Mouse (Mus musculus) cerebellum, adult (tissue): Measurements from ENCODE around the gene Iqgap1.
"Not testable (repeated sequence)": the region's sequence is repeated elsewhere in the genome, so short reads cannot be mapped to it uniquely, and the experiment has no call there.

Source experiments
- ATAC-seq: cut with Nextera tagmentation; 2 replicates; pipeline ENCODE4 v1.9.2; 2017; ENCODE audit warnings: mild to moderate bottlenecking, moderate library complexity, mixed read lengths; ENCODE audit not compliant: insufficient number of reproducible peaks, low FRiP score, low TSS enrichment

Iqgap1 gene

DNA sequence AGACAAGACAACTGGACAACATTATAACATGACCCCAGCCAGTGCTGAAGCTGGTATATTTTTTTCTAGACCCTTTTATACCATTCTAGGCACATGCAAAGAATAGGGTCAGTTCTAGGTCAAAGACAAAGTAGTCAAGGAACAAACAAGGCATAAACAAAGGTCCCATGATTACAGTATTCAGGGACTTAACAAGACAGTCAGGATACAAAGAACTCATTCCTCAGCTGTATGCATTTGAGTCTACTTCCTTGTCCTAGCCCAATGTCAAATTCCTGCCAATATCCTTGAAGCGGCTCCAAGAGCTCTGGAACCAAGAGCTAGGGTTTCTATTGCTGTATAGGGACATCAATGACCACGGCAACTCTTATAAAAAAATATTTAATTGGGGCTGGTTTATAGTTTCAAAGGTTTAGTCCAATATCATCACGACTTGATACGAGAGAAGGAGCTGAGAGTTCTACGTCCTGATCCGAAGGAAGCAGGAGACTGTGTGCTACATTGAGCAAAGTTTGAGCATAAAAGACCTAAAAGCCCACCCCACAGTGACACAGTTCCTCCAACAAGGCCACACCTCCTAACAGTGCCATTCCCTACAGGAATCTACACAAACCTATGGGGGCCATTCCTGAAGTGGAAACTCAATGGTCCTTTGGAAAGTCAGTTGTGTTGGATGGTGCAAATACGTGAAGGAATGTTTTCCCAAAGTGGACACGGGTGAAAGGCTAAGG lies 18.3 kb upstream of the Iqgap1 start:
- ATAC-seq = no peak

DNA sequence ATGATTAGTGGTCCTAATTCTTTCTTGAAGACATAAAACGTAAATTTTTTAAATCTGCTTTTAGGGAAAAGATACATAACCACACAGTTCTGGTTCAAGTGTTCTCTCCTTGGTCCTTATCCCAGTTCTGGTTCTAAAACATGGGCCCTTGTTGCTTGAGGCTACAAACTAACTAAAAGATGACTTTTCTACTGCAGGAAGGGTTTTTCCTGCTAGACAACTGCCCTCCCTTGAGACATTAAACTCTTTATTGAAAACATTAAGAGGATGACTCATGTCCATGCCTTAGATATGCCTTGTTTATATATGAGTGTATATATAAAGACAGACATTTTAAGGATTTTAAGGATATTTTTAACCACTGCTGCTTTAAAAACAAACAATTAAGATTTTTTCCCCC lies 17.4 kb upstream of the Iqgap1 start:
- no peak for ATAC-seq

DNA sequence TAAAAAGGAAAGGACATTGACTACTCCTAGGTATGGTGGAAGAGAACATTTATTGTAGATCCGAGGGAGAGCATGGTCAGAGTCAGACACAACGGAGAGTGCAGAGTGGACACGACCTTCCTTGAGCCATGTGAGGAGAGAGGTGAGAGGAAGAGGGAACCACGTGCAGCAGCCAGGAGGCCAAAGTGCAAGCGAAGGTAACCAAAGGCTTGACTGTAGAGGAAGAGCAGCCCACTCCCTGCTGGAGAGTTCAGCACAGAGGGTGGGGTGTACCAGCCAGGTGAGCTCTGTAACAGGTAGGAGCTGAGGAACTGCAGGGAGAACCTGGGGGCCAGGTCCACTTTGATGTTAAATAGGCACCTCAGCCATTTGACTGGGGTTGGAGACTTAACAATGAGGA lies 16.4 kb upstream of the Iqgap1 start:
- ATAC-seq = no peak

DNA sequence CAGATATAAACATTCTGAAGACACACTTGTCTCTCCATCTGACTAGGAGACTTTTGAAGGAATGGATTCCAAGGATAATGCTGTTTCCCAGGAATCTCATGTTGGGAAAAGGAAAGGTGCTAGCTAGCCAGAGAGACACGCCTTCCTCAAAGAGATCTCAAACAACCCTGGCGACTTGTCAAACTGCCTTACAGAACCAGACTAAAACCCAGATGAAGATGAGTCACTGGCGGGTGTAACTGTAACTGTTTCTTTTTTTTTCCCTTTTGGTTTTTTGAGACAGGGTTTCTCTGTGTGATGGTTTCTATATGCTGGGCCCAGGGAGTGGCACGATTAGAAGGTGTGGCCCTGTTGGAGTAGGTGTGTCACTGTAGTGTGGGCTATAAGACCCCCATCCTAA lies 15.2 kb upstream of the Iqgap1 start:
- ATAC-seq = no peak

DNA sequence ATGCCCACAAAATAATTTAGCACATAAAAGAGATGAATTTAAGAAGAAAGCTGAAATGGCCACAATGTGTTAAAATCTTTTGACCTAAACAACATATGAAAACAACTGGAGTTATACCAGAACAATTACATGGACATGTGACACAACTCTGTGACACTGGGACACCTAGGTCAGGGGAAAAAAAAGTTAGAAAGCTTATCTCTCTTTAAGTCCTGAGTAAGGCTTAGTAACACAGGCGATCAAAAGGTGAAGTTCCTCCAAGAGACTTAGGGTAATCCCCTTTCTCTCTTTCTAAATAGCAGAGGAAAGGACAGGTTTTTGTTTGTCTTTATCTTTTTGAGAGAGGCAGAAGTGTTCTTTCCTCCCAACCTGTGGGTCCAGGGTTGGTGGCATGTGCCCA lies 14.5 kb upstream of the Iqgap1 start:
- ATAC-seq = no peak

- ATAC-seq = no peak
Measured at GRCm38 (mm10) chr7:80839755-80840154, 14.0 kb upstream of the Iqgap1 start.

- no peak for ATAC-seq
Measured at GRCm38 (mm10) chr7:80838247-80838646, 12.5 kb upstream of the Iqgap1 start.

DNA sequence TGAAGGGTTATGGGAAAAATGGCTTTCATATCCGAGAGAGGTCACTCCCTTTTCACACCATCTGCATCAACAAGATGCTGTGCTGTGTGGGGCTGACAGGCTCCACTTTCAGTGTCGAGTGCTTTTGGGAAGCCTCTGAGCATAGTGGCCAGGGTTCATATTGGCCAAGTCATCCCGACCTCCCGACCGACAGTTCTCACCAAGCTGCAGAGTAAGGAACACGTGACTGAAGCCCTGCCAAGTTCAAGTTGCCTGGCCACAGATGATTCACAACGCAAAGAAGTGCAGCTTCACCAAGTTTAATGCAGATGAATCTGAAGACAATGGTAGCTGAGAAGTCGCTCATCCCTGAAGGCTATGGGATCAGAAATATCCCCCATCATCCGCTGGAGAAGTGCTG lies 12.0 kb upstream of the Iqgap1 start:
- ATAC-seq = no peak

DNA sequence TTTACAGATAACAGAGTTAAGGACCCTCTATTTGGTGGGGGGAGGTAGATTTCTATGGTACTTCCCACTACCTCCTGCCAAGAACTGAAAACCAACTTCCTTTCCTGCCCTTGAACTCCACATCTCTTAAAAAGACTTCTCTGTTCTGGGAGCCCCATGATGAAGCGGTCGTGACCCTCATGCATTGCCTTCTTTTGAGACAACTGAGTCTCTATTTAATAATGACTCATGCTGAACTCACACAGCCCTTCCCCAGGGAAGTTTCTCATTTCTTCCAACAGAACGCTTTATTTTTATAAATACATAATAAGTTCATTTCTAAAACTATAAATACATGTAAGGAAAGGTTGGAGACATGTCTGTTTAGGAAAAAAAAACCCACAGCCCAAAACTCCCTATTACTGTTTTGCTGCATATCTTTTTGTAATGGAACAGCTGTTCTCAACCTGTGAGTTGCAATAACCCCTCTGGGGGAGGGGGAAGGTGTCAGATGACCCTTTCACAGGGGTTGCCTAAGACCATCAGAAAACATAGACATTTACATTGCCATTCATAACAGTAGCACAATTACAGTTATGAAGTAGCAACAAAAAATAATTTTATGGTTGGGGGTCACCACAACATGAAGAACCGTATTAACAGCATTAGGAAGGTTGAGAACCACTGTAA lies 10.3 kb upstream of the Iqgap1 start:
- no peak for ATAC-seq

DNA sequence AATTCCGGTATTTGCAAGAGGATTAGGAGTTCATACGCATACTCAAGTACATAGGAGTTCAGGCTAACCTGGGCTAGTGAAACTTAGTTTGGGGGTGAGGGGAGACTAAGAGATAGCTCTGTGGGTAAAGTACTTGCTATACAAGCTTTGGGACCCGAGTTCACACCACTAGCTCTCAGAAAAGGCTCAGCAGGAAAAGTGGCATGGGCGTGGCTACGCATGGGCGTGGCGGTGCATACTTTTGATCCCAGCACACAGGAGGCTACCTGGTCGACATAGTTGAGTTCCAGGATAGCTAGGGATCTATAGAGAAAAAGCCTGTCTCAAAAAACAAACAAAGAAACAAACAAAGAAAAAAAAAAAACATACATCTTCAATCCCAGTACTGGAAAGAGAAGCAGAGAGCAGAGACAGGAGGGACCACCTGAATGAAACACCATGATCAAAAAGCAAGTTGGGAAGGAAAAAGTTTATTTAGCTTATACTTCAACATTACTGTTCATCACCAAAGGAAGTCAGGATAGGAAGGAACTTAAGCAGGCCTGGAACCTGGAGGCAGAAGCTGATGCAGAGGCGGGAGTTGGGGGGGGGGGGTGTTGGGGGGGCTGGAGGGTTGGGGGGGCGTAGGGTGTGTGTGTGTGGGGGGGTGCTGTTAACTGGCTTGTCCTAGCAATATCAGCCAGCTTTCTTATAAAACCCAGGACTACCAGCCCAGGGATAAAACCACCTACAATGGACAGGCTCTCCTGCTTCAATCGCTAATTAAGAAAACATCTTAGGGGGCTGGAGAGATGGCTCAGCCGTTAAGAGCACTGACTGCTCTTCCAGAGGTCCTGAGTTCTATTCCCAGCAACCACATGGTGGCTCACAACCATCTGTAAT lies 8.1 kb upstream of the Iqgap1 start:
- ATAC-seq = no peak

DNA sequence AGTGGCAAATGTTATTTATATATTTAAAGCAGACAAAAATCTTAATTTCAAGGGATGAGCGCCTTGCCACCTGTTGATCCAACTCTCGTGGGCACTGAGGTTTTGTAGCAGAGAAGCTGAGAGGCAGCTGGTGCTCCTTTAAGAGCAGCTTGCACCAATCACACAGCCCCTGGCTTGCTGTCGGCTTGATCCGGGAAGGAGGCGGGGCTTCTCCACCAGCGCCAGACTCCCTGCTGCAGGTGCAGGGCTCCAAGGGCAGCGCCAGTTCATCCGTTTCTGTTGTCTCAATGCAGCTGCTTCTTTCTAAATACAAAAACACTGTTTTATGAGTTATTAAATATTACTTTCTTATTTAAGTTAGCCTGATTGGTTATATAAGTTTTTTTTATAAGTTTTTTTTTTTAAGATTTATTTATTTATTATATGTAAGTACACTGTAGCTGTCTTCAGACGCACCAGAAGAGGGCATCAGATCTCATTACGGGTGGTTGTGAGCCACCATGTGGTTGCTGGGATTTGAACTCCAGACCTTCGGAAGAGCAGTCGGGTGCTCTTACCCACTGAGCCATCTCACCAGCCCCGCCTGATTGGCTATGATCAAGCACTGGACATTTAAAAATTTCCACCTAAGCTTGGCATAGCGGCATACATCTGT lies 7.3 kb upstream of the Iqgap1 start:
- ATAC-seq = not testable (repeated sequence)

- no peak for ATAC-seq
Measured at GRCm38 (mm10) chr7:80832191-80832590, 6.4 kb upstream of the Iqgap1 start.

- ATAC-seq = no peak
Measured at GRCm38 (mm10) chr7:80830193-80830803, 4.5 kb upstream of the Iqgap1 start.

DNA sequence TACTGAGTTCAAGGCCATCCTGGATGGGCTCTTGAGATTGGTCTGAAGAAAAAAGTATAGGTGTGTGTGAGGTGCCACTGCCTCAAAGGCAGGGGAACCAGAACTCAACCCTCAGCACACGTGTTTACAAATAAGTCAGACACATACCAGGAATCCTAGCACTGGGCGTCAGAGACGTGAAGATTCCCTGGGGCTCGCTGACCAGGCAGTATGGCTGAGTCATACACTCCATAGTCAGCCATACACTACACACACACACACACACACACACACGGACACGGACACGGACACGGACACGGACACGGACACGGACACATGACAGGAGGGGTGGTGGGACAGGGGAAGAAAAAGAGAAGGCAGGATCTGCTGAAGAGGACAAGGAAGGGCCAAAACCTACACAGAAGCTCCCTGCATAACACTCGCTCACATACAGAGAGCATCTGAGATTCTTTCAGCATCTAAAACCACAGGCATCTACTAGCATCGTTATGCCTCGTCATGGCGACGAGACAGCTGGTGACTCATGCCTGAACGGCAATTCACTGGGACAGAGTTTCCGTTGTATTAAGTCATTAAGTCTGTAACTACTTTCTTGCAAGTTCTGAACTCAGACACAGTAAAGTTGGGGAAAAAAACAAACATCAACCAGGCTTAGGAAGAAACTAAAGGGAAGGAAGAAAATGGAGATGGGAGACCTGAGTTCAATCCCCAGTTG lies 2.5 kb upstream of the Iqgap1 start:
- no peak for ATAC-seq

GRCm38 (mm10) chr7:80823875-80824682 lies 1.7 kb downstream of the Iqgap1 start:
- no peak for ATAC-seq

DNA sequence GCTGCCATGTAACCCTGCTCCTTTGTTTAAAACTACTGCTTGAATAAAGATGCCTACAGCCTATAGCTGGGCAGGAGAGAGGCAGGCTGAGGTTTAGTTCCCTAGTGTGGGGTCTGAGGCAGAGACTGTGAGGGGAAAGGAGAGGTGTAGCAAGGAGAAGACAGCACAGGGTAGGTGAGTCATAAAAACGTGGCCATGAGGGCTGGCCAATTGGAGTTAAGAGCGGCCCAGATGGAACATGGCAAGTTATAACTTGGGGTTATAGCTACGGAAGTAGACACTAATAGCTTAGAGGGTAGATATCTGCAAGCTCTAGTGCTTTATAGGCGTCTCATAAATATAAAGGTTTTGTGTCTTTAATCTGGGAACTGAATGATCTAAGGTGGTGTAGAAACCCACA lies 2.5 kb downstream of the Iqgap1 start:
- ATAC-seq = no peak

DNA sequence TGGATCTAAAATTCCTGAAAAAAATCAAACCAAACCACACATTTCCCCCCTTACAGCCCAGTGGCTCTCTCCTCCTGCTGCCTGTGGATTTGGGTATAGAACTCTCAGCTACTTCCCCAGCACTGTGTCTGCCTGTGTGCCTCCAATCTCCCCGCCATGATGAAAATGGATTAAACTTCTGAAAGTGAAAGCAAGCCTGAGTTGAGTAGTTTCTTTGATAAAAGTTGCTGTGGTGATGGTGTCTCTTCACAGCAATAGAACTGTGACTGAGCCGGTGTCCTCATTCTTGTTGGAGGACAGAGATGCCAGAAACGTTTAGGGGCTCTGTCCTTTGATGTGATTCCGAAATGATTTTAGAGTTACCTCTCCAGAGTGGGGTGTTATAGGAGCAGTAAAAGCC lies 4.9 kb downstream of the Iqgap1 start:
- no peak for ATAC-seq

- ATAC-seq = no peak
Measured at GRCm38 (mm10) chr7:80816641-80817040, 9.1 kb downstream of the Iqgap1 start.

DNA sequence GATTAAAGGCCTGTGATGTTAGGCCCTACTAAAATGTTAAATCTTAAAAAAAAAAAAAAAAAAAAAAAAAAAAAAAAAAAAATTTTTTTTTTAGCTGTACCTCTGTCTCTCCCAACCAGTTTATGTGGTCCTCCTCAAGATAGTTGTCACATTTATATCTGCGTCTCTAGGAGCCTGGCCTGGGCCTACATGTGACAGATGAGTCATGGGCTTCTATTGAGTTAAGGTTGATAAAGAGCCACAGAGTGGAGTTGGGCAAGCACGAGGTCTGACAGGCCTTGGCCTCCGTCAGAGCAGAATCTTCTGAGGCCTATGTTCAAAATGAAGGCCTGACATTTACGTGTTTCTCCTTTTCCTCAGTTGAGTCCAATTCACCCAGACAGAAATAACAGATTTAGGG lies 12.4 kb downstream of the Iqgap1 start:
- no peak for ATAC-seq
